In genomic region chr9:57814866-57815265, GRCm38 (mm10) we compare ENCODE assay signal across 17 mouse cellular contexts. TPM values are rescaled to one million over a fixed set of nuclear protein-coding genes. Genes with fewer than 3 reads are reported as not detected.
DNase-seq lines count a peak whose midpoint lies in the region; ATAC-seq and TF ChIP-seq lines count a peak whose summit lies in the region.
"Had no signal": no experiment of that assay in that cellular context is flagged by ENCODE, and none has a peak within 500 bp of the region (broad histone marks: within the 10 kb centered on the region; RNA-seq: fewer than 3 reads in every experiment).

No protein-coding gene starts in this region.

- H3K27me3 ChIP-seq in forebrain, embryonic 11.5 days (ENCODE audit: control insufficient read depth, insufficient read depth, low read length), result no peaks in the 10 kb centered on the region
- no peaks in the 10 kb centered on the region for H3K27me3 ChIP-seq in forebrain, embryonic 13.5 days
- H3K27me3 ChIP-seq in kidney, embryonic 15.5 days, result no peaks in the 10 kb centered on the region
- H3K27me3 ChIP-seq in CH12.LX (replicated peaks), result no peaks in the 10 kb centered on the region
- H3K27me3 ChIP-seq in hindbrain, embryonic 12.5 days, result no peaks in the 10 kb centered on the region
- H3K27me3 ChIP-seq: neural tube, embryonic 13.5 days had no signal

- DNase-seq in forebrain, embryonic 11.5 days (ENCODE audit: low spot score), result peak; percentile 41
- DNase-seq in kidney, postnatal 10 days, result no peak
- DNase-seq in CH12.LX (ENCODE audit: extremely low read depth), result no peak
- DNase-seq in spleen, postnatal 4 days (ENCODE audit: low spot score in 2 of 2), result no peak
- no peak for DNase-seq in cerebellum, adult 18-20 months
- DNase-seq: cerebellum, adult 8-10 months; gastrocnemius, postnatal 14 days; heart, postnatal 14 days; kidney, adult 8-10 months; right cerebral cortex, adult 18-20 months had no signal

- no peak for TF ChIP-seq RAD21 in CH12.LX (IDR thresholded peaks at IDR 0.05; ENCODE audit: low read depth, low read length)

- TF ChIP-seq CTCF in CH12.LX (conservative IDR thresholded peaks at IDR 0.05 in 1 of 2, IDR thresholded peaks at IDR 0.05 in 1 of 2; ENCODE audit: low read depth in 2 of 2, low read length in 2 of 2), result no peak

- in situ Hi-C loops in CH12.LX (cut with MboI; ENCODE audit: low pct_ligation_motif_present, low pct_unique_long_range_greater_than_20kb, low sequenced_read_pairs), result loop anchor here (25.0 kb wide), 1 partner anchor 447 kb away; the partner anchor contains the start of gene Stoml1

- H3K4me3 ChIP-seq in forebrain, embryonic 11.5 days (ENCODE audit: low read depth, low read length), result no peak overlapping the region
- H3K4me3 ChIP-seq in forebrain, embryonic 13.5 days, result no peak overlapping the region
- no peak overlapping the region for H3K4me3 ChIP-seq in kidney, embryonic 15.5 days (replicated peaks)
- H3K4me3 ChIP-seq in CH12.LX (replicated peaks in 1 of 3; ENCODE audit: low read depth in 2 of 3, low read length in 2 of 3, poor library complexity in 1 of 3), result no peak overlapping the region
- no peak overlapping the region for H3K4me3 ChIP-seq in hindbrain, embryonic 12.5 days
- H3K4me3 ChIP-seq: forebrain, embryonic 10.5 days; midbrain, embryonic 12.5 days; neural tube, embryonic 13.5 days had no signal

- TF ChIP-seq POLR2A in CH12.LX (IDR thresholded peaks at IDR 0.05; ENCODE audit: low read depth, low read length), result no peak

- H3K4me1 ChIP-seq in forebrain, embryonic 11.5 days (replicated peaks; ENCODE audit: control insufficient read depth, insufficient read depth, low read length), result peaks cover 23% of the 10 kb centered on the region; the same call in 1 of the 2 replicates
- peaks cover 58% of the 10 kb centered on the region for H3K4me1 ChIP-seq in forebrain, embryonic 13.5 days
- H3K4me1 ChIP-seq in kidney, embryonic 15.5 days, result peaks cover 76% of the 10 kb centered on the region
- H3K4me1 ChIP-seq in CH12.LX (ENCODE audit: control insufficient read depth in 1 of 2, insufficient read depth in 2 of 2), result peaks cover 34 to 99% of the 10 kb centered on the region in 2 experiments
- H3K4me1 ChIP-seq in hindbrain, embryonic 12.5 days, result peaks cover 70% of the 10 kb centered on the region

- no peaks in the 10 kb centered on the region for H3K36me3 ChIP-seq in forebrain, embryonic 11.5 days (ENCODE audit: control insufficient read depth, insufficient read depth, low read length)
- H3K36me3 ChIP-seq in forebrain, embryonic 13.5 days (ENCODE audit: poor library complexity, severe bottlenecking), result no peaks in the 10 kb centered on the region; the same call in 1 of the 2 replicates
- H3K36me3 ChIP-seq in kidney, embryonic 15.5 days, result no peaks in the 10 kb centered on the region
- H3K36me3 ChIP-seq in CH12.LX (replicated peaks in 1 of 2; ENCODE audit: control insufficient read depth in 1 of 2, insufficient read depth in 1 of 2, low read length in 1 of 2), result peaks cover 16 to 67% of the 10 kb centered on the region in 2 experiments
- no peaks in the 10 kb centered on the region for H3K36me3 ChIP-seq in hindbrain, embryonic 12.5 days
- H3K36me3 ChIP-seq: midbrain, embryonic 12.5 days; neural tube, embryonic 13.5 days had no signal

- H3K79me2 ChIP-seq in CH12.LX (replicated peaks; ENCODE audit: control insufficient read depth, extremely low read depth, insufficient read depth, poor library complexity, severe bottlenecking), result peaks cover 96% of the 10 kb centered on the region

- TF ChIP-seq EP300 in CH12.LX (IDR thresholded peaks at IDR 0.05; ENCODE audit: low read length), result no peak

- 45% methylated on average over 3 of the region's 3 CpGs for WGBS in forebrain, embryonic 11.5 days
- 37% methylated on average over 3 of the region's 3 CpGs for WGBS in forebrain, embryonic 13.5 days
- WGBS in kidney, embryonic 15.5 days, result 14% methylated on average over 3 of the region's 3 CpGs
- WGBS in hindbrain, embryonic 12.5 days, result 17% methylated on average over 3 of the region's 3 CpGs

- no peak overlapping the region for H3K4me2 ChIP-seq in forebrain, embryonic 11.5 days (ENCODE audit: low read depth, low read length, severe bottlenecking)
- H3K4me2 ChIP-seq in forebrain, embryonic 13.5 days, result no peak overlapping the region
- no peak overlapping the region for H3K4me2 ChIP-seq in kidney, embryonic 15.5 days
- H3K4me2 ChIP-seq in CH12.LX (ENCODE audit: insufficient read depth, low read depth, poor library complexity, severe bottlenecking), result peak overlapping the region; percentile 60
- H3K4me2 ChIP-seq in hindbrain, embryonic 12.5 days (replicated peaks), result no peak overlapping the region
- H3K4me2 ChIP-seq: midbrain, embryonic 12.5 days; neural tube, embryonic 13.5 days had no signal

- dilution Hi-C loops in CH12.LX (cut with MboI; ENCODE audit: extremely low pct_ligation_motif_present, extremely low pct_unique_long_range_greater_than_20kb, low sequenced_read_pairs), result no loop called here

- H3K9ac ChIP-seq in forebrain, embryonic 11.5 days (ENCODE audit: low read length), result no peak overlapping the region
- H3K9ac ChIP-seq in forebrain, embryonic 13.5 days, result no peak overlapping the region
- H3K9ac ChIP-seq in kidney, embryonic 15.5 days, result no peak overlapping the region
- 0 out of 2 replicates have a peak overlapping the region, but pooled peaks have one; percentile 30 for H3K9ac ChIP-seq in CH12.LX (ENCODE audit: insufficient read depth, low read depth)
- H3K9ac ChIP-seq in hindbrain, embryonic 12.5 days, result 0 out of 2 replicates have a peak overlapping the region, but pooled peaks have one; percentile 2
- H3K9ac ChIP-seq: liver, embryonic 14.5 days; midbrain, embryonic 12.5 days; neural tube, embryonic 13.5 days had no signal

- no peaks in the 10 kb centered on the region for H3K9me3 ChIP-seq in forebrain, embryonic 11.5 days (ENCODE audit: control insufficient read depth, low read length)
- H3K9me3 ChIP-seq in forebrain, embryonic 13.5 days (replicated peaks), result no peaks in the 10 kb centered on the region
- no peaks in the 10 kb centered on the region for H3K9me3 ChIP-seq in kidney, embryonic 15.5 days (replicated peaks)
- H3K9me3 ChIP-seq in CH12.LX (replicated peaks; ENCODE audit: low read length), result no peaks in the 10 kb centered on the region
- no peaks in the 10 kb centered on the region for H3K9me3 ChIP-seq in hindbrain, embryonic 12.5 days (replicated peaks)
- H3K9me3 ChIP-seq: forebrain, embryonic 10.5 days; midbrain, embryonic 12.5 days; neural tube, embryonic 13.5 days had no signal

- no peak overlapping the region for H3K27ac ChIP-seq in forebrain, embryonic 11.5 days (ENCODE audit: low read depth, low read length)
- H3K27ac ChIP-seq in forebrain, embryonic 13.5 days, result no peak overlapping the region
- no peak overlapping the region for H3K27ac ChIP-seq in kidney, embryonic 15.5 days
- H3K27ac ChIP-seq in CH12.LX (ENCODE audit: insufficient read depth, low read depth), result peak overlapping the region; percentile 68
- H3K27ac ChIP-seq in hindbrain, embryonic 12.5 days, result 0 out of 2 replicates have a peak overlapping the region, but pooled peaks have one; percentile 25
- H3K27ac ChIP-seq: forebrain, embryonic 10.5 days; liver, embryonic 14.5 days; midbrain, embryonic 12.5 days had no signal

- no peak for ATAC-seq in forebrain, embryonic 11.5 days (replicated peaks; ENCODE audit: low FRiP score)
- ATAC-seq in forebrain, embryonic 13.5 days, result no peak
- ATAC-seq in kidney, embryonic 15.5 days (replicated peaks; ENCODE audit: low FRiP score), result 0 out of 2 replicates have a peak, but pooled peaks have one; percentile 27
- no peak for ATAC-seq in hindbrain, embryonic 12.5 days (ENCODE audit: low FRiP score)

TF ChIP-seq in CH12.LX, 34 proteins besides CTCF, POLR2A, EP300 and RAD21:
- no peak for TF ChIP-seq POLR2AphosphoS2 (IDR thresholded peaks at IDR 0.05; ENCODE audit: low read depth, low read length)
- no peak for TF ChIP-seq MEF2A (IDR thresholded peaks at IDR 0.05; ENCODE audit: borderline replicate concordance, low read depth, low read length)
- no peak for TF ChIP-seq E2F4 (IDR thresholded peaks at IDR 0.05; ENCODE audit: insufficient replicate concordance, low read depth, low read length)
- no peak for TF ChIP-seq CHD1 (IDR thresholded peaks at IDR 0.05; ENCODE audit: low read depth, low read length)
- TF ChIP-seq JUN (IDR thresholded peaks at IDR 0.05; ENCODE audit: insufficient read depth, low read depth, low read length), result no peak
- TF ChIP-seq NELFE (IDR thresholded peaks at IDR 0.05; ENCODE audit: low read depth, low read length), result no peak
- TF ChIP-seq UBTF (IDR thresholded peaks at IDR 0.05; ENCODE audit: low read depth, low read length), result no peak
- TF ChIP-seq BHLHE40 (IDR thresholded peaks at IDR 0.05; ENCODE audit: low read depth, low read length), result no peak
- no peak for TF ChIP-seq SMC3 (IDR thresholded peaks at IDR 0.05; ENCODE audit: low read depth, low read length)
- no peak for TF ChIP-seq KAT2A (IDR thresholded peaks at IDR 0.05; ENCODE audit: insufficient replicate concordance, low read length)
- TF ChIP-seq ELF1 (IDR thresholded peaks at IDR 0.05; ENCODE audit: low read depth, low read length), result no peak
- TF ChIP-seq GABPA (IDR thresholded peaks at IDR 0.05; ENCODE audit: insufficient replicate concordance, low read depth, low read length), result no peak
- no peak for TF ChIP-seq PAX5 (IDR thresholded peaks at IDR 0.05; ENCODE audit: low read length)
- TF ChIP-seq USF2 (conservative IDR thresholded peaks at IDR 0.05; ENCODE audit: low read depth, low read length), result no peak
- no peak for TF ChIP-seq MAFK (IDR thresholded peaks at IDR 0.05; ENCODE audit: insufficient replicate concordance, low read length)

RNA-seq across cellular contexts. Expression of gene Arid3b, which starts 21.7 kb away (rescaled TPM):
- polyA plus RNA-seq in forebrain, embryonic 11.5 days (2014; fragmentation: Nextera tagmentation; extraction: Ambion mirVana), result 27.4 and 32.1 TPM in 2 replicates
- 12.3 and 12.8 TPM in 2 replicates for polyA plus RNA-seq in forebrain, embryonic 13.5 days (2015; fragmentation: Nextera tagmentation; extraction: Ambion mirVana)
- polyA plus RNA-seq in kidney, embryonic 15.5 days (2015; fragmentation: Nextera tagmentation; extraction: Ambion mirVana), result 6.2 and 9.1 TPM in 2 replicates
- total RNA-seq in CH12.LX (2012; rRNA removed), result 33.4 and 33.8 TPM in 2 replicates
- 14.2 and 16.7 TPM in 2 replicates for total RNA-seq in CH12.LX (2014; rRNA removed)
- polyA plus RNA-seq in CH12.LX (2012; ENCODE audit: insufficient read length, low read depth), result 75.9 and 105 TPM in 2 replicates
- polyA plus RNA-seq in hindbrain, embryonic 12.5 days (2016; fragmentation: Nextera tagmentation; extraction: Ambion mirVana), result 19.0 and 22.9 TPM in 2 replicates

RNA-seq across cellular contexts. Expression of gene Clk3, which starts 49.2 kb away (rescaled TPM):
- polyA plus RNA-seq in forebrain, embryonic 11.5 days (2014; fragmentation: Nextera tagmentation; extraction: Ambion mirVana), result 91.5 and 102 TPM in 2 replicates
- 90.5 and 91.0 TPM in 2 replicates for polyA plus RNA-seq in forebrain, embryonic 13.5 days (2015; fragmentation: Nextera tagmentation; extraction: Ambion mirVana)
- 71.0 and 71.8 TPM in 2 replicates for polyA plus RNA-seq in kidney, embryonic 15.5 days (2015; fragmentation: Nextera tagmentation; extraction: Ambion mirVana)
- total RNA-seq in CH12.LX (2012; rRNA removed), result 39.9 and 46.7 TPM in 2 replicates
- 69.0 and 87.7 TPM in 2 replicates for total RNA-seq in CH12.LX (2014; rRNA removed)
- polyA plus RNA-seq in CH12.LX (2012; ENCODE audit: insufficient read length, low read depth), result 62.4 and 67.9 TPM in 2 replicates
- 81.8 and 82.5 TPM in 2 replicates for polyA plus RNA-seq in hindbrain, embryonic 12.5 days (2016; fragmentation: Nextera tagmentation; extraction: Ambion mirVana)

Comparison
In these comparisons a context has a peak if more than half of its experiments do, and no peak if none do; other contexts are left out.
1. H3K27ac ChIP-seq: peak in CH12.LX (single experiment) and hindbrain, embryonic 12.5 days (single experiment); none in forebrain, embryonic 11.5 days (single experiment), forebrain, embryonic 13.5 days (single experiment) and kidney, embryonic 15.5 days (single experiment).
2. H3K9ac ChIP-seq: peak in CH12.LX (single experiment) and hindbrain, embryonic 12.5 days (single experiment); none in forebrain, embryonic 11.5 days (single experiment), forebrain, embryonic 13.5 days (single experiment) and kidney, embryonic 15.5 days (single experiment).